Mouse (Mus musculus) embryonic facial prominence, embryonic 10.5 days (tissue): Measurements from ENCODE around the gene Trim50. TPM values are rescaled to one million over a fixed set of nuclear protein-coding genes. Genes with fewer than 3 reads are reported as not detected.
"Not testable (repeated sequence)": the region's sequence is repeated elsewhere in the genome, so short reads cannot be mapped to it uniquely, and the experiment has no call there.

Experiments used
- DNase-seq: peaks from one replicate; pipeline ENCODE4 v3.0.0-alpha.2; 2017; ENCODE audit warnings: low spot score
- H3K27ac ChIP-seq: fragments of 300-500 bp; sonication (generic); replicated peaks from 2 replicates; pipeline ENCODE4 v1.5.1; 2016; ENCODE audit warnings: mild to moderate bottlenecking
- H3K27me3 ChIP-seq: fragments of 300-500 bp; sonication (generic); replicated peaks from 2 replicates; pipeline ENCODE4 v1.6.1; 2016; ENCODE audit warnings: low read depth, mild to moderate bottlenecking; ENCODE audit not compliant: poor library complexity, severe bottlenecking
- H3K36me3 ChIP-seq: fragments of 300-500 bp; sonication (generic); replicated peaks from 2 replicates; pipeline ENCODE4 v1.6.1; 2016; ENCODE audit warnings: mild to moderate bottlenecking, moderate library complexity
- H3K4me1 ChIP-seq: fragments of 300-500 bp; sonication (generic); 2 replicates; pipeline ENCODE4 v1.6.1; 2016
- H3K4me3 ChIP-seq: fragments of 300-500 bp; sonication (generic); 2 replicates; pipeline ENCODE4 v1.5.1; 2016; ENCODE audit warnings: mild to moderate bottlenecking, moderate library complexity
- H3K9me3 ChIP-seq: fragments of 300-500 bp; sonication (generic); 2 replicates; pipeline ENCODE4 v1.6.1; 2016; ENCODE audit warnings: mild to moderate bottlenecking
- WGBS: fragments of 180-500 bp; shearing (Covaris S2); methylation state at CpG from one replicate; pipeline ENCODE4 v1.1.7; 2016; 5-methylcytosine and 5-hydroxymethylcytosine counted together
- polyA plus RNA-seq: library from polyadenylated mRNA; unstranded; fragments of >200 nt; fragmentation: Nextera tagmentation; extraction: Ambion mirVana; gene quantifications from 2 replicates; pipeline ENCODE4 v1.2.1, GENCODE M21; 2016

Trim50 gene
- polyA plus RNA-seq, 1 experiment from 2014 or later, result not detected

DNA sequence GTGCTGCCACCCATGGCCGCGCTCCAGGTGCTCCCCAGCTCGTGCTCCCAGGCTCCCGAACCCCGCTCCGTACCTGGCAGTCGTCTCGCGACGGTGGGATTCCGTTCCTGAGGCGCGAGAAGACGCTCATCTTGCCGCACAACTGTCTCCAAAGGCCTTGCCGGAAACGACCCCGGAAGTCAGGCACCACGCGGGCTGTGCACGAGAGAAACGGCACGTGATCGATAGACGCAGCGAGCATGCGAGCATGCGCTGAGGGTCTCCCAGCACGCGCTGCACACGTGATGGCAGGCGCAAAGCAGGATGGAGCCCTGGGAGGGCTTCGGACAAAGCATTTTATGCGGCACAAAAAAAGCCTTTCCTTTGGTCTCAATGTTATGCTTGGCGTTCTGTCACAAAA is 3.2 kb upstream of the Trim50 start, which contains the start of gene Fkbp6:
TSS of gene Fkbp6 (minus strand) at position 183 of the 400 bp plus-strand sequence.
- WGBS, result 90% methylated on average over 35 of the region's 35 CpGs
- Histone ChIP-seq H3K27ac (no peak within 1 kb of the TSS), H3K27me3 (peaks cover 27% of the 10 kb centered on the region), H3K4me3 (no peak within 1 kb of the TSS), H3K9me3 (peaks cover 12% of the 10 kb centered on the region; the same call in 1 of the 2 replicates), H3K4me1 (0 out of 2 replicates have a peak, but pooled peaks cover 4% of the 10 kb centered on the region), H3K36me3 (no peaks in the 10 kb centered on the region)
- no peak for DNase-seq

- no peak for DNase-seq
- Histone ChIP-seq H3K36me3 (no peaks in the 10 kb centered on the region), H3K9me3 (peaks cover 12% of the 10 kb centered on the region; the same call in 1 of the 2 replicates), H3K27me3 (peaks cover 27% of the 10 kb centered on the region), H3K27ac (no peak overlapping the region), H3K4me3 (no peak overlapping the region), H3K4me1 (0 out of 2 replicates have a peak, but pooled peaks cover 4% of the 10 kb centered on the region)
- WGBS, result 87% methylated on average over 13 of the region's 13 CpGs
Observed at GRCm38 (mm10) chr5:135351606-135352005, 1.5 kb upstream of the Trim50 start.

- Histone ChIP-seq H3K27me3 (peaks cover 27% of the 10 kb centered on the region), H3K9me3 (peaks cover 15% of the 10 kb centered on the region), H3K4me1 (0 out of 2 replicates have a peak, but pooled peaks cover 4% of the 10 kb centered on the region), H3K36me3 (no peaks in the 10 kb centered on the region), H3K4me3 (peak overlapping the region; percentile 5; the same call in 1 of the 2 replicates), H3K27ac (no peak overlapping the region)
- 17% methylated on average over 20 of the region's 20 CpGs for WGBS
- peak; percentile 48 for DNase-seq
Observed at GRCm38 (mm10) chr5:135353564-135353963, 469 bp downstream of the Trim50 start.

- H3K36me3 ChIP-seq, result no peaks in the 10 kb centered on the region
- peaks cover 27% of the 10 kb centered on the region for H3K27me3 ChIP-seq
- peaks cover 3% of the 10 kb centered on the region for H3K9me3 ChIP-seq
- WGBS, result 66% methylated on average over 1 of the region's 1 CpGs
- H3K4me3 ChIP-seq, result no peak overlapping the region
- H3K27ac ChIP-seq, result no peak overlapping the region
- H3K4me1 ChIP-seq, result 0 out of 2 replicates have a peak, but pooled peaks cover 4% of the 10 kb centered on the region
- DNase-seq, result no peak
Observed at GRCm38 (mm10) chr5:135356090-135356489, 3.0 kb downstream of the Trim50 start.

GRCm38 (mm10) chr5:135357556-135357955 is 4.5 kb downstream of the Trim50 start:
- 0 out of 2 replicates have a peak, but pooled peaks cover 4% of the 10 kb centered on the region for H3K4me1 ChIP-seq
- H3K36me3 ChIP-seq, result no peaks in the 10 kb centered on the region
- H3K27ac ChIP-seq, result no peak overlapping the region
- WGBS, result 88% methylated on average over 2 of the region's 2 CpGs
- no peak overlapping the region for H3K4me3 ChIP-seq
- peaks cover 20% of the 10 kb centered on the region for H3K27me3 ChIP-seq
- no peak for DNase-seq
- H3K9me3 ChIP-seq, result peaks cover 3% of the 10 kb centered on the region

DNA sequence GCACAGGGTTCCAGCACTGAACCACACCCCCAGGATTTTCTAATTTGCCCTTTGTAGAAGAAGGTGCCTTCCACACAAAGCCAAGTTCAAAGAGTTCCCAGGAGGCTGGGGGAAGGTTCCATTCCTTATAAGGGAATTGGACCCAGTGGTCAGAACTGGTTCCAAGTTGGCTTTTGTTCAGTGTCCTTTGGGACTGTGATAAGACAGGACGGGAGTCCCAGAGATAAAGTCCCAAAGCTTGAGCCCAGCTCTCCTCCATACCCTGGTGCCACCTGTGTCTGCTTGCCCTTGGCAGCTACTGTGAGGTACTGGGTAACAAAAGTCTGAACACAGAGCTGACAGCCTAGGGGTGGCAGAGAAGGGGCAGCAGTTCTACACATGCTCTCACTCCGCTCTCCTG is 6.7 kb downstream of the Trim50 start:
- 88% methylated on average over 2 of the region's 2 CpGs for WGBS
- H3K27ac ChIP-seq, result no peak overlapping the region
- H3K4me1 ChIP-seq, result 0 out of 2 replicates have a peak, but pooled peaks cover 3% of the 10 kb centered on the region
- peaks cover 3% of the 10 kb centered on the region for H3K9me3 ChIP-seq
- no peak for DNase-seq
- H3K27me3 ChIP-seq, result peaks cover 5% of the 10 kb centered on the region; the same call in 1 of the 2 replicates
- no peak overlapping the region for H3K4me3 ChIP-seq
- no peaks in the 10 kb centered on the region for H3K36me3 ChIP-seq

DNA sequence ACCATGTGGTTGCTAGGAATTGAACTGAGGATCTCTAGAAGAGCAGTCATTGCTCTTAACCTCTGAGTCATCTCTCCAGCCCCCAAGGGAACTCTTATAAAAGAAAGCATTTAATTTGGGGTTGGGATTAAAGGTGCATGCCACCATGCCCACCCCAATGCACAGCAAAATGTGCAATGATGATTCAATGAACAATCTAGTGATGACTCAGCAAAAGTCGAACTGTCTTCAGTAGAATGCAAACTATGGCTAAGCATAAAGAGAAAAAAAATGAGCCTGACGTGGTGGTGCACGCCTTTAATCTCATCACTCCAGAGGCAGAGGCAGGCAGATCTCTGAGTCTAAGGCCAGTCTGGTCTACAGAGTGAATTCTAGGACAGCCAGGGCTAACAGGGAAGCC is 9.5 kb downstream of the Trim50 start:
- H3K9me3 ChIP-seq, result peaks cover 1% of the 10 kb centered on the region
- H3K27ac ChIP-seq, result no peak overlapping the region
- H3K4me3 ChIP-seq, result no peak overlapping the region
- H3K27me3 ChIP-seq, result peaks cover 5% of the 10 kb centered on the region; the same call in 1 of the 2 replicates
- no peaks in the 10 kb centered on the region for H3K36me3 ChIP-seq
- no peak for DNase-seq
- 91% methylated on average over 3 of the region's 3 CpGs for WGBS
- H3K4me1 ChIP-seq, result 0 out of 2 replicates have a peak, but pooled peaks cover 3% of the 10 kb centered on the region

DNA sequence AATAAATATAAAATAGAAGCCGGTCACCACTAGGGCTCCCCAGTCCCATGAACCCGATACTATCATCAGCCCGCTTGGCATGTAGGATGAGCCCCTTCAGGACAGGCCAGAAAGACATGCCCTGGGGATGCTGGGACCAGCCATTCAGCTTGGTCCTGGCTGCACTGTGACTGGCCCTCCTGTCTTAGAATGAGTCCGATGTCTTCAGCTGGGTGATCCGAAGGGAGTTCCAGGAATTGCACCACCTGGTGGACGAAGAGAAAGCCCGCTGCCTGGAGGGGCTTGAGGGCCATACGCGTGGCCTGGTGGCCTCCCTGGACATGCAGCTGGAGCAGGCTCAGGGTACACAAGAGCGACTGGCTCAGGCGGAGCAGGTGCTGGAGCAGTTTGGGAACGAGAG is 10.4 kb downstream of the Trim50 start:
- Histone ChIP-seq H3K36me3 (no peaks in the 10 kb centered on the region), H3K27me3 (peaks cover 5% of the 10 kb centered on the region; the same call in 1 of the 2 replicates), H3K4me3 (no peak overlapping the region), H3K4me1 (0 out of 2 replicates have a peak, but pooled peaks cover 3% of the 10 kb centered on the region), H3K9me3 (no peaks in the 10 kb centered on the region), H3K27ac (no peak overlapping the region)
- 29% methylated on average over 12 of the region's 12 CpGs for WGBS
- peak; percentile 70 for DNase-seq

- H3K27ac ChIP-seq, result no peak overlapping the region
- H3K27me3 ChIP-seq, result peaks cover 5% of the 10 kb centered on the region; the same call in 1 of the 2 replicates
- no peaks in the 10 kb centered on the region for H3K9me3 ChIP-seq
- peaks cover 18% of the 10 kb centered on the region for H3K36me3 ChIP-seq
- peaks cover 20% of the 10 kb centered on the region for H3K4me1 ChIP-seq
- DNase-seq, result no peak
- WGBS, result 59% methylated on average over 6 of the region's 6 CpGs
- H3K4me3 ChIP-seq, result no peak overlapping the region
Observed at GRCm38 (mm10) chr5:135367841-135368240, 14.7 kb downstream of the Trim50 start.

DNA sequence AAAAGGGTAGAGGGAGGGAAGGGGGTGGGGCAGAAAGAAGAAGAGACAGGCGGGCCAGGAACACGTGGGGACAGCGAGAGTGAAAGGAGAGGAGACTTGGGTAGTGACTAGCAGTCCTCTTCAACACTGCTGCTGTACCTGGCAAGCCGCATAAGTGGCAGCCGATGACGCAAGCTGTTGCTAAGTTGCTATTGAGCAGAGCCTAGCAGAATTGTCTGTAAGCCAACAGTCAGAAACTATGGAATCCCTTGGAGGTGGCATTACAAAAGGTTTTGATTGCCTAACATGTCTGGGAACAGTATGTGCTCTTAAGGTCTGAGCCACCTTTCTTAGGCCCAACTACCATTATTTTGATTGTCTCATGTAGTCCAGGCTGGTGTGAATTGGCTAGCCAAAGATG is 15.2 kb downstream of the Trim50 start:
- peaks cover 5% of the 10 kb centered on the region; the same call in 1 of the 2 replicates for H3K27me3 ChIP-seq
- WGBS, result 83% methylated on average over 6 of the region's 6 CpGs
- H3K4me1 ChIP-seq, result peaks cover 20% of the 10 kb centered on the region
- no peak overlapping the region for H3K4me3 ChIP-seq
- DNase-seq, result no peak
- no peaks in the 10 kb centered on the region for H3K9me3 ChIP-seq
- H3K36me3 ChIP-seq, result peaks cover 22% of the 10 kb centered on the region
- H3K27ac ChIP-seq, result no peak overlapping the region

DNA sequence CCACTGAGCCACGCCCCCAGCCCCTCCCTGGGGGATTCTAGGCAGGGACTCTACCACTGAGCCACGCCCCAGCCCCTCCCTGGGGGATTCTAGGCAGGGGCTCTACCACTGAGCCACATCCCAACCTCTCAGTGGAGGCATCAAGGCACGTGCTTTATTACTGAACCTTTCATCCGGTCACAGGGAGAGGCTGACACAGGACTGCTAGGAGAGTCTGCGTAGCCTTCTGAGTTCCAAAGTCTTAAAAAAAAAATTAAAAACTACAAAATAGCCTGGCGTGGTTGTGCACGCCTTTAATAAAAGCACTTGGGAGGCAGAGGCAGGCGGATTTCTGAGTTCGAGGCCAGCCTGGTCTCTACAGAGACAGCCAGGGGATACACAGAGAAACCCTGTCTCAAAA is 16.1 kb downstream of the Trim50 start:
- DNase-seq, H3K9me3 ChIP-seq, H3K27me3 ChIP-seq: not testable (repeated sequence)
- peak overlapping the region; percentile 99 for H3K4me3 ChIP-seq
- H3K4me1 ChIP-seq, result peaks cover 17% of the 10 kb centered on the region
- 54% methylated on average over 9 of the region's 9 CpGs for WGBS
- peak overlapping the region; percentile 85 for H3K27ac ChIP-seq
- peaks cover 31% of the 10 kb centered on the region for H3K36me3 ChIP-seq

DNA sequence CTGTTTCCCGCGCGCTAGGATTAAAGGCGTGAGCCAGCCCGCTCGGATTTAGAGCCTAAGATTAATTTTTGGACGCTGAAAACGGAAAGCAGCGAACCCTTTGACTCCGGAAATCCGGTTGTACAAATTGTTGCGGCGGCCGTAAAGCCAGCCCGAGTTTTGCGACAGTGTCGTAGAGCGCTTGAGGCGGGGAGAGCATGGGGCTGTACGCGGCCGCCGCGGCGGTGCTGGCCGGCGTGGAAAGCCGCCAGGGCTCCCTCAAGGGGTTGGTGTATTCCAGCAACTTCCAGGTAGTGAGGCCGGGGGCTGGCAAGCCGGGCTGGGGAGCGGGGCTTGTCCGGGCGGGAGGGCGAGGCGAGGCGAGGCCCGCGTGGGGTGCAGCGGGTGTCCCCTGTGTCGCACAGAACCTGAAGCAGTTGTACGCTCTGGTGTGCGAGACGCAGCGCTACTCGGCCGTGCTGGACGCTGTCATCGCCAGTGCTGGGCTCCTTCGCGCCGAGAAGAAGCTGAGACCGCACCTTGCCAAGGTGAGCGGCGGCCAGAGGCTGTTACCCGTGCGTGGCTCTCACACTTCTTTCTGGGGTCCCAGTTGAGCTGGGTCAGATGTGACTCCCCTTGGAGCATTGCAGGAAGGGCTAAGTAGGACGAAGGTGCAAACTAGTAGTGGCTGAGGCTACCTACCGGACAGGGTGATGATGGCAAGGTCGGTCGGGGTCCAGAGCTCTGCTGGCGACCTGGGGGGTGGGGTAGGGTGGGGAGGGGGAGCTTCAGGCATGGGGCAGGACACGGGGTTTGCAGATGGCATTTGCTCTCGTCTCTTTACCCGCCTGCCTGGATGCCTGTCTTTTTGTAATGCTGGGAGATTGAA is 16.9 kb downstream of the Trim50 start, which contains the start of gene Nsun5:
TSS of gene Nsun5 (plus strand) at position 167 of the 868 bp plus-strand sequence.
- H3K27me3 ChIP-seq, result no peaks in the 10 kb centered on the region; the same call in 1 of the 2 replicates
- H3K4me3 ChIP-seq, result peak within 1 kb of the TSS; percentile 99
- peak; percentile 95 for DNase-seq
- H3K9me3 ChIP-seq, result no peaks in the 10 kb centered on the region
- whole genome bisulfite sequencing, result under 1% methylated on average over 64 of the region's 64 CpGs
- peak within 1 kb of the TSS; percentile 85 for H3K27ac ChIP-seq
- H3K36me3 ChIP-seq, result peaks cover 40% of the 10 kb centered on the region
- peaks cover 17% of the 10 kb centered on the region for H3K4me1 ChIP-seq
